Mouse (Mus musculus): ENCODE data around the gene Krtap4-6. TPM values are rescaled to one million over a fixed set of nuclear protein-coding genes. Genes with fewer than 3 reads are reported as not detected.
"Not testable (repeated sequence)": the region's sequence is repeated elsewhere in the genome, so short reads cannot be mapped to it uniquely, and the experiment has no call there.

Gene Krtap4-6
- total RNA-seq, 1 experiment, result not detected

DNA sequence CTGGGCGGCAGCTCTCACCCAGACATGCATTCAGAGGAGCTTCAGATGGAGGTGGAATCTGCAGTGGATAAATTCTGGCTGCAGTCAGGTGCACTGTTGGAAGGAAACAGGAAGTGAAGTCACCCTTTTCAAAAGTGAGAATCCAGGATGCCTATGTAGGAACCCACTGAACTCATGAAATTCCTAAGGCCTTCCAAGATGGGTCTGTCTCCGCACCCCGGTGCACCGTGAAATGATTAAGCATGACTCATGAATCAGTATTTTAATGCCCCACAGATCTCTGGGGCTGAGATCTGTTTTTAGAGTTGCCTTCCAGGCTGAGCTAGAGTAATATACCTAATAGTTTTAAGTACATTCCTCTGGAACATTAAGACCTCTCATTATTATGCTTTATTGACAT, 6.5 kb downstream of the Krtap4-6 start:
- no peak for DNase-seq (ENCODE audit: low read depth, low spot score)
- peaks cover 0 to 11% of the 10 kb centered on the region in 2 experiments; a peak in 2 of 4 replicates for H3K4me1 ChIP-seq (ENCODE audit: control insufficient read depth in 2 of 2, insufficient read depth in 2 of 2, low read length in 2 of 2, poor library complexity in 1 of 2)
- no peak overlapping the region for H3K27ac ChIP-seq (ENCODE audit: insufficient read depth, low read depth, low read length, poor library complexity, severe bottlenecking)
- no peaks in the 10 kb centered on the region for H3K9me3 ChIP-seq (ENCODE audit: control insufficient read depth, insufficient read depth, low read depth, low read length)
- in situ Hi-C loops (cut with MboI; ENCODE audit: low sequenced_read_pairs in 2 of 2, unreplicated experiment in 2 of 2), result no loop called here
- H3K36me3 ChIP-seq (ENCODE audit: control insufficient read depth, insufficient read depth, low read length, poor library complexity, severe bottlenecking), result no peaks in the 10 kb centered on the region
- H3K9ac ChIP-seq (ENCODE audit: insufficient read depth, low read depth, low read length, poor library complexity, severe bottlenecking), result no peak overlapping the region
- no peak overlapping the region for H3K4me3 ChIP-seq (ENCODE audit: insufficient read depth in 1 of 2, low read depth in 1 of 2, low read length in 2 of 2, poor library complexity in 1 of 2, severe bottlenecking in 1 of 2)
- TF ChIP-seq ZNF384 (IDR thresholded peaks at IDR 0.05; ENCODE audit: low read depth, low read length) (no peak), HCFC1 (IDR thresholded peaks at IDR 0.05; ENCODE audit: borderline replicate concordance, insufficient read depth, low read length) (no peak), MAFK (IDR thresholded peaks at IDR 0.05; ENCODE audit: insufficient read depth, low read depth, low read length) (no peak), CHD2 (IDR thresholded peaks at IDR 0.05; ENCODE audit: low read depth, low read length) (no peak), ZC3H11A (IDR thresholded peaks at IDR 0.05; ENCODE audit: borderline replicate concordance, low read depth, low read length) (no peak)

DNA sequence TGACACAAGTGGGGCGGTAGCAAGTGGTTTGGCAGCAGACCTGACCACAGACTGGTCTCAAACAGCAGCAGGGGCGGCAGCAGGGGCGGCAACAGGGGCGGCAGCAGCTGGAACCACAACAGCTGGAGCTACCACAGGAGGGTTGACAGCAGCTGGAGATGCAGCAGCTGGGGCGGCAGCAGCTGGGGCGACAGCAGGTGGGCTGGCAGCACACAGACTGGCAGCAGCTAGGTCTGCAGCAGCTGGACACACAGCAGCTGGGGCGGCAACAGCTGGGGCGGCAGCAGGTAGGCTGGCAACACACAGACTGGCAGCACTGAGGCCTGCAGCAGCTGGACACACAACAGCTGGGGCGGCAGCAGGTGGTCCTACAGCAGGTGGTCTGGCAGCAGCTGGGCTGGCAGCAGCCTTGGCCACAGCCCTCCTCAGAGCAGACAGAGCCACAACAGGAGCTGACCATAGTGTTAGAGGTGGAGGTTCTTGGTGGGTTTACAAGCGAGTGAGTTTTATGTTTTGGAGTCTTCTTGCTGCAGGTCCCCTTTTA, 7.2 kb downstream of the Krtap4-6 start, which contains the start of gene Gm11563:
TSS of gene Gm11563 (minus strand) at position 494 of the 544 bp plus-strand sequence.
- H3K27ac ChIP-seq (ENCODE audit: insufficient read depth, low read depth, low read length, poor library complexity, severe bottlenecking); H3K9me3 ChIP-seq (ENCODE audit: control insufficient read depth, insufficient read depth, low read depth, low read length); DNase-seq (ENCODE audit: low read depth, low spot score); H3K4me3 ChIP-seq (ENCODE audit: insufficient read depth in 1 of 2, low read depth in 1 of 2, low read length in 2 of 2, poor library complexity in 1 of 2, severe bottlenecking in 1 of 2); H3K9ac ChIP-seq (ENCODE audit: insufficient read depth, low read depth, low read length, poor library complexity, severe bottlenecking); in situ Hi-C loops (cut with MboI; ENCODE audit: low sequenced_read_pairs in 2 of 2, unreplicated experiment in 2 of 2); H3K36me3 ChIP-seq (ENCODE audit: control insufficient read depth, insufficient read depth, low read length, poor library complexity, severe bottlenecking): not testable (repeated sequence)
- peaks cover 0 to 11% of the 10 kb centered on the region in 2 experiments; a peak in 2 of 4 replicates for H3K4me1 ChIP-seq (ENCODE audit: control insufficient read depth in 2 of 2, insufficient read depth in 2 of 2, low read length in 2 of 2, poor library complexity in 1 of 2)

GRCm38 (mm10) chr11:99657051-99657450, 8.7 kb downstream of the Krtap4-6 start:
- DNase-seq (ENCODE audit: low read depth, low spot score), result peak; percentile 63
- H3K36me3 ChIP-seq (ENCODE audit: control insufficient read depth, insufficient read depth, low read length, poor library complexity, severe bottlenecking), result no peaks in the 10 kb centered on the region
- TF ChIP-seq ZC3H11A (IDR thresholded peaks at IDR 0.05; ENCODE audit: borderline replicate concordance, low read depth, low read length) (no peak), ZNF384 (IDR thresholded peaks at IDR 0.05; ENCODE audit: low read depth, low read length) (no peak), HCFC1 (IDR thresholded peaks at IDR 0.05; ENCODE audit: borderline replicate concordance, insufficient read depth, low read length) (no peak), CHD2 (IDR thresholded peaks at IDR 0.05; ENCODE audit: low read depth, low read length) (no peak), MAFK (IDR thresholded peaks at IDR 0.05; ENCODE audit: insufficient read depth, low read depth, low read length) (no peak)
- no peak overlapping the region for H3K27ac ChIP-seq (ENCODE audit: insufficient read depth, low read depth, low read length, poor library complexity, severe bottlenecking)
- no peaks in the 10 kb centered on the region for H3K9me3 ChIP-seq (ENCODE audit: control insufficient read depth, insufficient read depth, low read depth, low read length)
- H3K9ac ChIP-seq (ENCODE audit: insufficient read depth, low read depth, low read length, poor library complexity, severe bottlenecking), result no peak overlapping the region
- H3K4me1 ChIP-seq (ENCODE audit: control insufficient read depth in 2 of 2, insufficient read depth in 2 of 2, low read length in 2 of 2, poor library complexity in 1 of 2), result peaks cover 0 to 11% of the 10 kb centered on the region in 2 experiments; a peak in 2 of 4 replicates
- no peak overlapping the region for H3K4me3 ChIP-seq (ENCODE audit: insufficient read depth in 1 of 2, low read depth in 1 of 2, low read length in 2 of 2, poor library complexity in 1 of 2, severe bottlenecking in 1 of 2)
- in situ Hi-C loops (cut with MboI; ENCODE audit: low sequenced_read_pairs in 2 of 2, unreplicated experiment in 2 of 2), result no loop called here

- TF ChIP-seq ZNF384 (IDR thresholded peaks at IDR 0.05; ENCODE audit: low read depth, low read length) (no peak), CHD2 (IDR thresholded peaks at IDR 0.05; ENCODE audit: low read depth, low read length) (no peak), HCFC1 (IDR thresholded peaks at IDR 0.05; ENCODE audit: borderline replicate concordance, insufficient read depth, low read length) (no peak), MAFK (IDR thresholded peaks at IDR 0.05; ENCODE audit: insufficient read depth, low read depth, low read length) (no peak), ZC3H11A (IDR thresholded peaks at IDR 0.05; ENCODE audit: borderline replicate concordance, low read depth, low read length) (no peak)
- no peak within 1 kb of the TSS for H3K9ac ChIP-seq (ENCODE audit: insufficient read depth, low read depth, low read length, poor library complexity, severe bottlenecking)
Measured at GRCm38 (mm10) chr11:99650136-99650535, 15.6 kb downstream of the Krtap4-6 start, which contains the start of gene Gm11555. Gene Gm11555, minus strand, starts transcription at chr11:99650236.

DNA sequence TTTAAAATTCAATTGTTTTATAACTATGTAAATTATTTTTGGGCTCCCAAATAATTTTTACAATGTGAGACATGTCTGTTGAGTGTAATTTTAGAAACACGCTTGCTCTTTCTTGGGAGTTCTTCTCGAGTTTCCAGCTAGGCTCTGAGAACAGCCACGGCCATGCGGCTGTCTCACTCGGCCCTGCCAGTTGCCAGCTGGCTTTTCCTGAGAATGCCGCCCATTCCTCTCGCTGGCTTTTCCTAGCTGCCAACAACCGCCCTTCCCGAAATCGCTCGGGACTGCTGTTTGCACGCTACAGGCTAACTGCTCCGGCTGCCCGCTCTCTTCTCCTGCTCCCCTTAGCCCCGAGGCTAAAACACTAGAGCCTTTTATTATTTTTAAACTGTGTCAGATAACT, 19.3 kb downstream of the Krtap4-6 start:
- in situ Hi-C loops (cut with MboI; ENCODE audit: low sequenced_read_pairs in 2 of 2, unreplicated experiment in 2 of 2), result no loop called here
- Histone ChIP-seq H3K36me3 (ENCODE audit: control insufficient read depth, insufficient read depth, low read length, poor library complexity, severe bottlenecking) (no peaks in the 10 kb centered on the region), H3K4me1 (ENCODE audit: control insufficient read depth in 2 of 2, insufficient read depth in 2 of 2, low read length in 2 of 2, poor library complexity in 1 of 2) (no peaks in the 10 kb centered on the region), H3K27ac (ENCODE audit: insufficient read depth, low read depth, low read length, poor library complexity, severe bottlenecking) (no peak overlapping the region), H3K4me3 (ENCODE audit: insufficient read depth in 1 of 2, low read depth in 1 of 2, low read length in 2 of 2, poor library complexity in 1 of 2, severe bottlenecking in 1 of 2) (no peak overlapping the region), H3K9ac (ENCODE audit: insufficient read depth, low read depth, low read length, poor library complexity, severe bottlenecking) (no peak overlapping the region), H3K9me3 (ENCODE audit: control insufficient read depth, insufficient read depth, low read depth, low read length) (no peaks in the 10 kb centered on the region)
- DNase-seq (ENCODE audit: low read depth, low spot score), result no peak
- no peak for TF ChIP-seq HCFC1 (IDR thresholded peaks at IDR 0.05; ENCODE audit: borderline replicate concordance, insufficient read depth, low read length)
- TF ChIP-seq ZNF384 (IDR thresholded peaks at IDR 0.05; ENCODE audit: low read depth, low read length), result no peak
- no peak for TF ChIP-seq MAFK (IDR thresholded peaks at IDR 0.05; ENCODE audit: insufficient read depth, low read depth, low read length)
- TF ChIP-seq ZC3H11A (IDR thresholded peaks at IDR 0.05; ENCODE audit: borderline replicate concordance, low read depth, low read length), result no peak
- TF ChIP-seq CHD2 (IDR thresholded peaks at IDR 0.05; ENCODE audit: low read depth, low read length), result no peak

More at GRCm38 (mm10) chr11:99650136-99650535, 15.6 kb downstream of the Krtap4-6 start, which contains the start of gene Gm11555:
- Histone ChIP-seq H3K4me3 (ENCODE audit: insufficient read depth in 1 of 2, low read depth in 1 of 2, low read length in 2 of 2, poor library complexity in 1 of 2, severe bottlenecking in 1 of 2) (no peak within 1 kb of the TSS), H3K9me3 (ENCODE audit: control insufficient read depth, insufficient read depth, low read depth, low read length) (no peaks in the 10 kb centered on the region), H3K36me3 (ENCODE audit: control insufficient read depth, insufficient read depth, low read length, poor library complexity, severe bottlenecking) (no peaks in the 10 kb centered on the region), H3K4me1 (ENCODE audit: control insufficient read depth in 2 of 2, insufficient read depth in 2 of 2, low read length in 2 of 2, poor library complexity in 1 of 2) (no peaks in the 10 kb centered on the region), H3K27ac (ENCODE audit: insufficient read depth, low read depth, low read length, poor library complexity, severe bottlenecking) (no peak within 1 kb of the TSS)
- in situ Hi-C loops (cut with MboI; ENCODE audit: low sequenced_read_pairs in 2 of 2, unreplicated experiment in 2 of 2), result no loop called here
- no peak for DNase-seq (ENCODE audit: low read depth, low spot score)
